Mouse (Mus musculus) megakaryocyte, embryonic 14.5 days (primary cell): ENCODE results near the gene Cept1.

Source experiments
- FLI1 ChIP-seq: IDR thresholded peaks from 2 replicates; pipeline ENCODE4 v1.6.1; 2012; ENCODE audit warnings: low read length, inconsistent platforms, mixed read lengths
- GATA1 ChIP-seq: IDR thresholded peaks from 3 replicates; pipeline ENCODE4 v1.6.1; 2012; ENCODE audit warnings: mixed read lengths, low read length, inconsistent platforms, borderline replicate concordance

GRCm38 (mm10) chr3:106487551-106487950, 60.1 kb downstream of the Cept1 start:
- TF ChIP-seq GATA1: no peak
- no peak for TF ChIP-seq FLI1
